Mouse (Mus musculus) liver, adult 2 months (tissue): ENCODE data around the gene Ankrd6.

Experiments
- CTCF ChIP-seq: fragments of 200-500 bp; IDR thresholded peaks from 2 replicates; pipeline ENCODE4 v1.5.1; 2011; ENCODE audit warnings: low read depth, low read length, control low read depth
- POLR2A ChIP-seq: fragments of 200-500 bp; IDR thresholded peaks from 2 replicates; pipeline ENCODE4 v1.6.1; 2011; ENCODE audit warnings: low read length, control low read depth; ENCODE audit not compliant: insufficient read depth; ENCODE audit errors: extremely low read depth

- no peak for TF ChIP-seq CTCF
- no peak for TF ChIP-seq POLR2A
These were observed 88.5 kb downstream of the Ankrd6 start for GRCm38 (mm10) chr4:32862011-32862750.
